Mouse (Mus musculus) left cerebral cortex, adult 11 months (tissue): Measurements from ENCODE around the gene Zfr.
"Not testable (repeated sequence)": the region's sequence is repeated elsewhere in the genome, so short reads cannot be mapped to it uniquely, and the experiment has no call there.

Experiments
- DNase-seq: peaks from one replicate; pipeline ENCODE4 v3.0.0; 2022; ENCODE audit warnings: low spot score

The Zfr gene

DNA sequence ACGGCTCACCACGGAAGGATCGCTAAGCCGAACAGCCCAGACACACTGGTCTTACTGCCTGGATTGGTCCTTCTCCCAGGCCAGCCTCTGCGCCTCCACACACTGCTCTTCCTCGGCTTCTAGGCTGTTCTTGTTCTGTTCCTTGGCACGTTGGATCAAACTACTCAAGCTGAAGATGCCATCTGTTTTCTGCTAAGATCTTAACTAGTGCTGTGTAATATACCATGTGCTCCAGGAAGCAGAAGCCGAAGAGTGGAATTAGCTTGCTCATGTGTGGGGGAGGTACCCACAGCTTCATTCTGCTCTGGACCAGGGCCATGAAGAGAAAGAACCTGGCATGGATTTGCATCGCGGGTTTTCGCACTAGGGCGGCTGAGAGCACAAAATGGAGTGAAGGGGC lies 11.2 kb upstream of the Zfr start:
- DNase-seq: peak; percentile 71

DNA sequence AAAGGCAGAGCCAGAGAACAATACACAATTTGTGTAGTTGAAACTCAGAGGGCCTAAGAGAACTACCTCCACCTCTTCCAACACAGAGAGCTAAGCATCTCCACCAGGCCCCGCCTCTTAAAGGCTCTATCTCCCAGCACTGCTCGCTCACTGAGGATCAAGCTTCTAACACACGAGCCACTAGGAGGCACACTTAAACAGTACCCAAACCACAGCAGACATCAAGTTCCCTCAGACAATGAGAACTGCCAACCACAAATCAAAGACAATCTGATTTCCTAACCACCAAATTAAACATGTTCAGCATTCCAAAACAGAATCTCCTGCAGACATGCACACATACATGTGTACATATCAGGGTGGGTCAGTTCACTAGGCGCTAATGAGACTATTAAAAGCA lies 9.4 kb upstream of the Zfr start:
- no peak for DNase-seq

- DNase-seq: not testable (repeated sequence)
Observed at GRCm38 (mm10) chr15:12108922-12109321, 8.7 kb upstream of the Zfr start.

- DNase-seq: no peak
Observed at GRCm38 (mm10) chr15:12111232-12111631, 6.4 kb upstream of the Zfr start.

DNA sequence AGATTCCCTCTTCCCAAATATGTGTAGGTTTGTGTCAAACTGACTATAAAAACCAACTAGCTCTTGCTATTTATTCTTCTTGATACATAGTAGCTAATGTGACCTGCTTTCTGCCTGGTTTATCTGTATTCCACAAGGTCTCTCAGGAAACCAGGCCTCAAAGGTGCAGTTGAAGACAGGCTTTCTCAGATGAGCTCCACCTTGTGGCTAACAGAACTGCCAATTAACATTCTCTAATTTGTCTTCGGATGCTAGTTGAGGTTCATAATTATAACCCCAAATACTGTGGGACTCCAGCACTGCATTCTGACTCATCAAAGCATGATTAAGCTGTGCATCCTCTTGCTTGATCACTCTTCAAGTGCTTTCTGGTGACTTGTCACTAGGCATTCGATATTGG lies 4.2 kb upstream of the Zfr start:
- DNase-seq: no peak

GRCm38 (mm10) chr15:12114546-12114945 lies 3.1 kb upstream of the Zfr start:
- no peak for DNase-seq

DNA sequence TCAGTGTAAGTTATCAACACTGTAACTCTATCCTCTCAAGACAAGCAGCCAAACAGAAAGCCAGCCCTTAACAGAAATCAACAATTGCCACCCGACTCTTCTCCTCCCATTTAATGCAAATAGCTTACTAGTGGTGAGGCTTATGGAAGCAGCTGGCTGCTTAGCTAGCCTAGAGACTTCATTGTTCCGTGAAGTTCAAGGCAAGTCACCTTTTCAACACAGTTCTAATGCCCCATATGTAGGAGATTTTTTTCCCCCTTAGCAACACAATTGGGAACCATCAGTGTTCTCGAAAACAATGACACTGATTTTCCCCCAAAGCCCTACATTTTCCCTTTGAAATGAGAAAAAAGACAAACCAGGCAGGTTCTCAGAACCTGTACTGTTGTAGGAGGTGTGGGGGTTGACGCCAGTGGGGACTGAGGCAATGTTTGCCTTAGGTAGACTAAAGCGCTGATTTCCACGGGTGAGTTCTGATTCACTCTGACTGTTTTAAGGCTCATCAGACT lies 1.9 kb upstream of the Zfr start:
- DNase-seq: no peak

DNA sequence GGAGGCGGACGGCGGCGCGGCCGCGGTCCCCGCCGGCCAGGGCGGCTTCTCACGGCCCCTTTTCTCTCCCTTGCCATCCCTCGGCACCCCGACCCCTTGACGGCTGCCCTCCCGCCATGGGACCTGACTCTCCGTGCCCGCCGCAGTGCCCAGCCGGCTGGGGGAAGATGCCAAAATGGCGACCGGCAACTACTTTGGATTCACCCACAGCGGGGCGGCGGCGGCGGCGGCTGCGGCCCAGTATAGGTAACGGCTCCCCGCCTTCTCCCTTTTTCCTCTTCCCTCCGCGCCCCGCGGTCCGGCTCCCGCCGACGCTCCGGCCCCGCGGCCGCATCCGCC lies 431 bp downstream of the Zfr start:
- DNase-seq: no peak

GRCm38 (mm10) chr15:12118432-12119128 lies 949 bp downstream of the Zfr start:
- DNase-seq: no peak

- DNase-seq: no peak
Observed at GRCm38 (mm10) chr15:12119129-12119466, 1.5 kb downstream of the Zfr start.

- no peak for DNase-seq
Observed at GRCm38 (mm10) chr15:12124913-12125312, 7.3 kb downstream of the Zfr start.

DNA sequence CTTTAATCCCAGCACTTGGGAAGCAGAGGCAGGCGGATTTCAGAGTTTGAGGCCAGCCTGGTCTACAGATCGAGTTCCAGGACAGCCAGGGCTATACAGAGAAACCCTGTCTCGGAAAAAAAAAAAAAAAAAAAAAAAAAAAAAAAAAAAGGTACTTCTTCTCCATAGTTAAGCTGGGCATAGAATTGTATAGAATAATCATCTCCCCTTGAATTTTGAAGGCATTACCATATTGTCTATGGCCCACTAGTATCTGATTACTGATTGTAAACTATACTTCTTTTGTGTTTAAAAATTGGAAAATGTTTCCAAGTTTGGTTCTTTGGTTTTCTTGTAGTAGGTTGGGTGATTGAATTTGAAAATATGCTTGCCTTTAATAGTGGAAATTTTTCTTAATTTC lies 13.2 kb downstream of the Zfr start:
- DNase-seq: not testable (repeated sequence)

GRCm38 (mm10) chr15:12134546-12134945 lies 16.9 kb downstream of the Zfr start:
- DNase-seq: no peak

GRCm38 (mm10) chr15:12135368-12135767 lies 17.7 kb downstream of the Zfr start:
- DNase-seq: no peak

DNA sequence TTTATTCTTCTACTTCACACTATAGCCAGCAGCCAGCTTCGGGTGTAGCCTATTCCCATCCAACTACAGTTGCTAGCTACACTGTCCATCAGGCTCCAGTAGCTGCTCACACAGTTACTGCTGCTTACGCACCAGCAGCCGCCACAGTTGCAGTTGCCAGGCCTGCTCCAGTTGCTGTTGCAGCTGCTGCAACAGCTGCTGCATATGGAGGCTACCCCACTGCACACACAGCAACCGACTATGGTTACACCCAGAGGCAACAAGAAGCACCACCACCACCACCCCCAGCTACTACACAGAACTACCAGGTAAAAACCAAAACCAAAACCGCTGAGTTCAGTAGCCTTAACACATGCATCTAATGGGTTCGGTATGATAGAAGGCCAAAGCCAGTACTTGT lies 18.7 kb downstream of the Zfr start:
- no peak for DNase-seq

GRCm38 (mm10) chr15:12140985-12141729 lies 23.5 kb downstream of the Zfr start:
- DNase-seq: no peak

GRCm38 (mm10) chr15:12147423-12147822 lies 29.8 kb downstream of the Zfr start:
- no peak for DNase-seq

GRCm38 (mm10) chr15:12149501-12149900 lies 31.9 kb downstream of the Zfr start:
- DNase-seq: peak; percentile 24

- peak; percentile 18 for DNase-seq
Observed at GRCm38 (mm10) chr15:12153747-12154146, 36.1 kb downstream of the Zfr start.

DNA sequence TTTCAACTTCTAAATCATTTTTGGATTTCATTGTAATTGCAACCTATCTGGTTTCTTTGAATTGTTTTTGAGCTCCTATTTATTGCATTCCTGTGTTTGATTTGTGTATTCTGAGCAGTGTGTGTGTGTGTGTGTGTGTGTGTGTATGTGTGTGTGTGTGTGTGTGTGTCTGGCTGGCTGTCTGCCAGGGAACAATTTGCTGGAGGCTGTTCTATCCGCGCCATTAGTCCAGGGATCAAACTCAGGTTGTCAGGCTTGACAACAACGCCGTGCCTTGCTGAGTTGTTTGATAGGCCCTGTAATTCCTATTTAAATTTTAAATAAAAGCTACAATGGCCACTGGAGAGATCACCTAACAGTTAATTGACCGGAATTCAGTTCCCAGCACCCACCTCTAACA lies 60.5 kb downstream of the Zfr start:
- no peak for DNase-seq

- not testable (repeated sequence) for DNase-seq
Observed at GRCm38 (mm10) chr15:12181181-12181805, 63.7 kb downstream of the Zfr start.

- DNase-seq: no peak
Observed at GRCm38 (mm10) chr15:12193880-12194816, 76.5 kb downstream of the Zfr start.
